Mouse (Mus musculus): Measurements from ENCODE around the gene Gm13889.

DNA sequence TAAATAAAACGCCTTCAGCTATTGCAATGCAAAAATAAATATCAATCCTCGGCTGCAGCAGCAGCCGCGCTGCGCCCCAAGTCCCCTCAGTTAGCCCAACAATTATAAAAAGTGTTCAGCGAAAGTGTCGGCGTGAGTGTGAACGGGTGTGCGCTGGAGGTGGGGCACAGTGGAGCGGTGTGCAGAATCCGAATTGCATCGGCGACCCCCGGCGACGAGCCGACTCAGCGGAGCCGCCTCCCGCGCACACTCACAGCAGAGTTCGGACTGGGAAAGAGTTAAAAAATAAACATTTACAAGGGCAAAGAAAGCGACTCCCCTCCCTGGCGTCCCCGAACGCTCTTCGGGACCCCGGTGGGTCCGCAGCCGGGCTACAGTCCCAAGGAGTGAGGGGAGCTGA, 1.1 kb downstream of the Gm13889 start:
- TF ChIP-seq CTCF (IDR thresholded peaks at IDR 0.05; ENCODE audit: low read depth, low read length) (no peak), GATA1 (IDR thresholded peaks at IDR 0.05; ENCODE audit: borderline replicate concordance, low read length) (no peak), TAL1 (conservative IDR thresholded peaks at IDR 0.05; ENCODE audit: low read depth, low read length) (no peak)

Data from G1E (cell line).